Mouse (Mus musculus) liver, embryonic 14.5 days (tissue): ENCODE data around the gene H2al1b.
"Not testable (repeated sequence)": the region's sequence is repeated elsewhere in the genome, so short reads cannot be mapped to it uniquely, and the experiment has no call there.

Experiments used
- CTCF ChIP-seq: IDR thresholded peaks from 2 replicates; pipeline ENCODE4 v1.5.1; 2016; ENCODE audit warnings: antibody characterized with exemption, low read depth, control low read depth
- EP300 ChIP-seq: IDR thresholded peaks from 2 replicates; pipeline ENCODE4 v1.6.1; 2016; ENCODE audit warnings: antibody characterized with exemption, low read depth

DNA sequence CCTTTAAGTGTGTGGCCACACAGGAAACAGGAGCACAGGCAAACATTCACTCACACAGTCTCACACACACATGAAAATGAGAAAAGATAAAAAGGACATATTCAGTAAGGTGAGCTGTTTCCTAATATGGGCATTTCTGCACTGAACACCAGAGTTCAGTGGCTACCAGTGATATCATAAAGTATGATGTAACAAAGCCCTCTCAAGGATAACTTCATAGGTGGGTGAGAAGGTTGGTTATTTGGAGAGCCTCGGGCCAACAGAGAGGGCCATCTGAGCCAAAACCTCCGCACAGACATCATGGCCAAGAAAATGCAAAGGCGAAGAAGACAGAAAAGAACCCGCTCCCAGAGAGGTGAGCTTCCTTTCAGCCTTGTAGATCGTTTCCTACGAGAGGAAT is 12.6 kb downstream of the H2al1b start, which contains the start of gene H2al1f:
- not testable (repeated sequence) for TF ChIP-seq CTCF, EP300
